In the genomic region with DNA sequence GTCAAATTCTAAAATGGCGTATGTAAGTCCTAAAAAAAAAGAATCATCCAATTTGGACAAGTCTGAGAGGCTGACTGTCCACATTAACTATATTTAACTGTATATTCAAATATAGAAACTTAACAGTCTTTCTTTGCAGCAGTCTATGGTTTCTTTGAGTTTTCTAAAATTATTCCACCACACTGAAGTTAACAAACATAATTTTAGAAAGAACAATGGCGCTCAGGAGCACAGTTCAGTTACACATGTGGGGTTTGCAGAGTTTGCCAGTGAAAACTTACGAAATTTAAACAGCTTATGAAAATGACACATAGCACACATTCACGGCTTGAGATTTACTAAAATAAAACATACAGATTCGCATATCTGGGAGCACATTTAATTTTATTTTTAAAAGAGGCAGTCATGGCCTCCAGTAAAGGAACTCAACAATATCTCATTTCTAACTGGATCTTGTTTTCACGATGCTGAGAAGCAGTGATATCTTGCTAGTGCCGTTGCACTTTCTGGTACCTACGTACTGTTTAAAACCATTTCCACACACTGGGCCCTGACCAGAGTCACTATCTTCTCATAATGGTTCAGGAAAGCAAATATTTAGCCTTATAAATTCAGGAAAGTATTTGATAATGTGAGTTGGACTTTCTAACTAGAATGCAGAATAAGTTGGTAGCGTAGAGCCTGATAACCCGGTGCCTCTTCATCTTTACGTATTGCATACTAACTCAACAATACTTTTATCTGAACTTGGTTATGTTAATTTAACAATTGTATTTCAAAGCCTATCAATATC, we compare ENCODE assay signal across 11 mouse cellular contexts. TPM values are rescaled to one million over a fixed set of nuclear protein-coding genes. Genes with fewer than 3 reads are reported as not detected.
DNase-seq lines count a peak whose midpoint lies in the region; TF ChIP-seq lines count a peak whose summit lies in the region.
"Had no signal": no experiment of that assay in that cellular context is flagged by ENCODE, and none has a peak within 500 bp of the region (broad histone marks: within the 10 kb centered on the region; RNA-seq: fewer than 3 reads in every experiment).

No protein-coding gene starts in this region.

- 0% methylated on average over 11 of the region's 11 CpGs for WGBS in macrophage (ENCODE audit: missing documents)

- H3K36me3 ChIP-seq in erythroblast, embryonic 14.5 days (ENCODE audit: control insufficient read depth) = no peaks in the 10 kb centered on the region
- H3K36me3 ChIP-seq in macrophage (ENCODE audit: inconsistent target) = no peaks in the 10 kb centered on the region
- H3K36me3 ChIP-seq: limb, embryonic 12.5 days had no signal

- TF ChIP-seq CTCF in layer of hippocampus, adult 2 months (conservative IDR thresholded peaks at IDR 0.05) = no peak

- DNase-seq in layer of hippocampus, adult 2 months (ENCODE audit: low spot score in 2 of 2) = no peak
- DNase-seq in layer of hippocampus, postnatal 14 days (ENCODE audit: low spot score in 2 of 2) = no peak
- peak; percentile 57 for DNase-seq in CD4-positive, CD25-positive, alpha-beta regulatory T cell, adult 2 months (ENCODE audit: low read depth, low spot score)
- DNase-seq in left cerebral cortex, adult 8-10 months (ENCODE audit: low spot score in 2 of 2) = no peak
- DNase-seq in ovary, adult 18-20 months (ENCODE audit: low spot score) = no peak
- DNase-seq in urinary bladder, adult 2 months (ENCODE audit: low spot score) = no peak
- DNase-seq: cerebellum, adult 11 months; kidney, adult 2 months had no signal

- peak overlapping the region; percentile 36 for H3K27ac ChIP-seq in layer of hippocampus, adult 2 months
- H3K27ac ChIP-seq in macrophage = peak overlapping the region; percentile 96
- H3K27ac ChIP-seq: limb, embryonic 12.5 days had no signal

- peaks cover 90% of the 10 kb centered on the region for H3K79me2 ChIP-seq in macrophage (ENCODE audit: inconsistent target)

- H3K4me1 ChIP-seq in erythroblast, embryonic 14.5 days (ENCODE audit: control insufficient read depth) = peaks cover 46% of the 10 kb centered on the region
- H3K4me1 ChIP-seq: limb, embryonic 12.5 days had no signal

- no peaks in the 10 kb centered on the region for H3K9me3 ChIP-seq in erythroblast, embryonic 14.5 days (ENCODE audit: control insufficient read depth, low read length)
- H3K9me3 ChIP-seq: limb, embryonic 12.5 days had no signal

- no peaks in the 10 kb centered on the region for H3K27me3 ChIP-seq in erythroblast, embryonic 14.5 days (ENCODE audit: control insufficient read depth)
- H3K27me3 ChIP-seq: limb, embryonic 12.5 days had no signal

- H3K4me3 ChIP-seq in layer of hippocampus, adult 2 months = peak overlapping the region; percentile 1; the same call in 1 of the 2 replicates
- H3K4me3 ChIP-seq in erythroblast, embryonic 14.5 days (replicated peaks) = peak overlapping the region; percentile 61
- peak overlapping the region; percentile 66 for H3K4me3 ChIP-seq in macrophage (ENCODE audit: inconsistent target)
- H3K4me3 ChIP-seq: limb, embryonic 12.5 days had no signal

RNA-seq across cellular contexts. Expression of gene Mbnl1, which starts 1.4 kb away (rescaled TPM):
- total RNA-seq in layer of hippocampus, adult 2 months (2021) = 100 to 1,000 TPM; 121 to 127 TPM
- 100 to 1,000 TPM; 111 to 113 TPM for total RNA-seq in layer of hippocampus, postnatal 14 days (2021)
- 1.3 and 1.6 TPM in 2 replicates for polyA plus RNA-seq in erythroblast, embryonic 14.5 days (2012)
- 1,000 to 10,000 TPM in 15 of 26 experiments, 100 to 1,000 TPM in 10, 10 to 100 TPM in 1; 83.6 to 1,534 (median 1,127) TPM for total RNA-seq in macrophage (2018; cell fraction: chromatin; rRNA removed)
- 100 to 1,000 TPM; 334 to 648 (median 462) TPM for total RNA-seq in macrophage (2018; cell fraction: cytosol; rRNA removed)
- 1,000 to 10,000 TPM in 11 of 26 experiments, 100 to 1,000 TPM in 15; 271 to 1,882 (median 927) TPM for total RNA-seq in macrophage (2018; cell fraction: nucleus; rRNA removed)
- polyA plus RNA-seq in macrophage (2018) = 311 to 412 TPM (median 370 TPM) in 3 replicates
- 100 to 1,000 TPM; 155 to 163 (median 160) TPM for total RNA-seq in left cerebral cortex, adult 8-10 months (2022)
- 86.2 and 115 TPM in 2 replicates for polyA plus RNA-seq in urinary bladder, adult 2 months (2012; rRNA removed)

Comparison
In these comparisons a context has a peak if more than half of its experiments do, and no peak if none do; other contexts are left out.
1. H3K4me3 ChIP-seq: peak in every context shown above with its lines; median percentile 66 in macrophage; 61 in erythroblast, embryonic 14.5 days; 1 in layer of hippocampus, adult 2 months.